Mouse (Mus musculus) thymus, adult 2 months (tissue): ENCODE results near the gene Zdhhc8. TPM values are rescaled to one million over a fixed set of nuclear protein-coding genes. Genes with fewer than 3 reads are reported as not detected.

Experiments
- DNase-seq: peaks from one replicate; pipeline ENCODE4 v3.0.0; 2021
- H3K27ac ChIP-seq: fragments of 200-500 bp; 2 replicates; pipeline ENCODE4 v1.5.1; 2012; ENCODE audit warnings: low read length, control low read depth; ENCODE audit not compliant: control insufficient read depth, insufficient read depth
- H3K27me3 ChIP-seq: fragments of 200-500 bp; 2 replicates; pipeline ENCODE4 v1.6.1; 2012; ENCODE audit warnings: mild to moderate bottlenecking, low read length, moderate library complexity, mixed read lengths; ENCODE audit not compliant: control insufficient read depth, insufficient read depth
- H3K36me3 ChIP-seq: fragments of 200-500 bp; 2 replicates; pipeline ENCODE4 v1.6.1; 2012; ENCODE audit warnings: mild to moderate bottlenecking, low read length, moderate library complexity; ENCODE audit not compliant: control insufficient read depth, insufficient read depth
- H3K4me1 ChIP-seq: fragments of 200-500 bp; replicated peaks from 2 replicates; pipeline ENCODE4 v1.6.1; 2012; ENCODE audit warnings: low read length; ENCODE audit not compliant: control insufficient read depth, insufficient read depth
- H3K4me3 ChIP-seq: fragments of 200-500 bp; 2 replicates; pipeline ENCODE4 v1.5.1; 2012; ENCODE audit warnings: mild to moderate bottlenecking, low read length, control low read depth, moderate library complexity; ENCODE audit not compliant: control insufficient read depth, insufficient read depth
- CTCF ChIP-seq: fragments of 200-500 bp; IDR thresholded peaks from 2 replicates; pipeline ENCODE4 v1.5.1; 2012; ENCODE audit warnings: mild to moderate bottlenecking, control low read depth, low read length, moderate library complexity, borderline replicate concordance; ENCODE audit not compliant: control insufficient read depth, poor library complexity, insufficient read depth; ENCODE audit errors: extremely low read depth
- POLR2A ChIP-seq: fragments of 200-500 bp; IDR thresholded peaks from 2 replicates; pipeline ENCODE4 v1.6.1; 2012; ENCODE audit warnings: mild to moderate bottlenecking, low read length, control low read depth, moderate library complexity; ENCODE audit not compliant: control insufficient read depth, poor library complexity, insufficient read depth; ENCODE audit errors: extremely low read depth
- WGBS: fragments of 180-500 bp; shearing (Covaris S2); methylation state at CpG from one replicate; pipeline ENCODE4 v1.1.7; 2018; 5-methylcytosine and 5-hydroxymethylcytosine counted together
- polyA plus RNA-seq: library from polyadenylated mRNA; depleted of rRNA; stranded (reverse); fragments of >200 nt; gene quantifications from 2 replicates; pipeline ENCODE4 v1.2.3, GENCODE M21; 2012

Zdhhc8 gene
- polyA plus RNA-seq, 1 experiment: 316 TPM

GRCm38 (mm10) chr16:18241581-18241980, 6.6 kb upstream of the Zdhhc8 start:
- no peak for DNase-seq
- Histone ChIP-seq H3K27ac (no peak overlapping the region), H3K36me3 (peaks cover 62% of the 10 kb centered on the region), H3K27me3 (no peaks in the 10 kb centered on the region), H3K4me3 (no peak overlapping the region), H3K4me1 (no peaks in the 10 kb centered on the region)
- WGBS: 97% methylated on average over 10 of the region's 10 CpGs
- TF ChIP-seq POLR2A (no peak), CTCF (no peak)

- H3K27me3 ChIP-seq: no peaks in the 10 kb centered on the region
- peaks cover 29% of the 10 kb centered on the region for H3K4me1 ChIP-seq
- TF ChIP-seq CTCF (no peak), POLR2A (no peak)
- H3K36me3 ChIP-seq: peaks cover 25% of the 10 kb centered on the region
- WGBS: 95% methylated on average over 7 of the region's 7 CpGs
- no peak for DNase-seq
- no peak overlapping the region for H3K4me3 ChIP-seq
- no peak overlapping the region for H3K27ac ChIP-seq
Observed at GRCm38 (mm10) chr16:18236676-18237501, 2.0 kb upstream of the Zdhhc8 start.

- TF ChIP-seq CTCF (no peak), POLR2A (no peak)
- H3K4me1 ChIP-seq: peaks cover 43% of the 10 kb centered on the region
- H3K36me3 ChIP-seq: peaks cover 12% of the 10 kb centered on the region
- peak overlapping the region; percentile 80 for H3K4me3 ChIP-seq
- WGBS: 21% methylated on average over 19 of the region's 19 CpGs
- H3K27me3 ChIP-seq: no peaks in the 10 kb centered on the region
- peak; percentile 61 for DNase-seq
- H3K27ac ChIP-seq: peak overlapping the region; percentile 72; the same call in 1 of the 2 replicates
Observed at GRCm38 (mm10) chr16:18235389-18236065, 591 bp upstream of the Zdhhc8 start.

GRCm38 (mm10) chr16:18233919-18234670, 841 bp downstream of the Zdhhc8 start:
- 2% methylated on average over 13 of the region's 13 CpGs for WGBS
- Histone ChIP-seq H3K27ac (peak overlapping the region; percentile 85), H3K27me3 (no peaks in the 10 kb centered on the region), H3K4me1 (peaks cover 57% of the 10 kb centered on the region), H3K4me3 (peak overlapping the region; percentile 80), H3K36me3 (no peaks in the 10 kb centered on the region; the same call in 1 of the 2 replicates)
- no peak for TF ChIP-seq POLR2A
- no peak for TF ChIP-seq CTCF
- no peak for DNase-seq

- peak; percentile 57 for DNase-seq
- TF ChIP-seq POLR2A (no peak), CTCF (no peak)
- Histone ChIP-seq H3K36me3 (peaks cover under 1% of the 10 kb centered on the region), H3K4me1 (peaks cover 62% of the 10 kb centered on the region), H3K4me3 (peak overlapping the region; percentile 40), H3K27ac (peak overlapping the region; percentile 99), H3K27me3 (no peaks in the 10 kb centered on the region)
- 0% methylated on average over 1 of the region's 1 CpGs for WGBS
Observed at GRCm38 (mm10) chr16:18233451-18233850, 1.5 kb downstream of the Zdhhc8 start.

- Histone ChIP-seq H3K27me3 (no peaks in the 10 kb centered on the region), H3K4me1 (peaks cover 62% of the 10 kb centered on the region), H3K27ac (peak overlapping the region; percentile 63), H3K4me3 (no peak overlapping the region), H3K36me3 (peaks cover 13% of the 10 kb centered on the region)
- TF ChIP-seq CTCF: peak; percentile 23; the same call in 1 of the 2 replicates
- no peak for TF ChIP-seq POLR2A
- DNase-seq: no peak
- WGBS: 72% methylated on average over 4 of the region's 4 CpGs
Observed at GRCm38 (mm10) chr16:18231451-18231850, 3.5 kb downstream of the Zdhhc8 start.
